Mouse (Mus musculus): ENCODE data around the gene Gm3696.
"Not testable (repeated sequence)": the region's sequence is repeated elsewhere in the genome, so short reads cannot be mapped to it uniquely, and the experiment has no call there.

Gm3696 gene

DNA sequence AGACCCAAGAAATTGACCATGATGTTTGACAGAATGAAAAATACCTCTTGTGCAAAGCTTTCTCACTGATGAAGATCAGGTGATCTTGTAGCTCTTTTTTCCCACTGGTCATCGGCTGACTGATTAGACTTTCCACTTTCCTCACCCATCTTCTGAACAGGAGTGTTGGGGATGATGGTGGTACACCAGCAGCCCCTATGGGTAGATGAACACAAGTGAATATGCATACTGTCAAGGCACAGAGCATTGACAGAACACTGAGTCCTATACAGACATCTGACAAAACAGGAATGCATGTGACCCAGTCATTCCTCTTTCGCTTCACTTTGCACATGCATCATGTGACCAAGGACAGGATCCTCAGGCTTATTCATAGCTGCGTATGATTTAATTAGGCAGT is at the start of gene Gm3696:
Gene Gm3696, minus strand, starts transcription at position 101 of the 400 bp plus-strand sequence.
- DNase-seq (ENCODE audit: low read depth), result not testable (repeated sequence)

GRCm38 (mm10) chr14:7125312-7125711 is 24.9 kb upstream of the Gm3696 start, which contains the start of gene Gm6676:
Gene Gm6676 (minus strand): TSS chr14:7125412.
- not testable (repeated sequence) for DNase-seq (ENCODE audit: low read depth)

DNA sequence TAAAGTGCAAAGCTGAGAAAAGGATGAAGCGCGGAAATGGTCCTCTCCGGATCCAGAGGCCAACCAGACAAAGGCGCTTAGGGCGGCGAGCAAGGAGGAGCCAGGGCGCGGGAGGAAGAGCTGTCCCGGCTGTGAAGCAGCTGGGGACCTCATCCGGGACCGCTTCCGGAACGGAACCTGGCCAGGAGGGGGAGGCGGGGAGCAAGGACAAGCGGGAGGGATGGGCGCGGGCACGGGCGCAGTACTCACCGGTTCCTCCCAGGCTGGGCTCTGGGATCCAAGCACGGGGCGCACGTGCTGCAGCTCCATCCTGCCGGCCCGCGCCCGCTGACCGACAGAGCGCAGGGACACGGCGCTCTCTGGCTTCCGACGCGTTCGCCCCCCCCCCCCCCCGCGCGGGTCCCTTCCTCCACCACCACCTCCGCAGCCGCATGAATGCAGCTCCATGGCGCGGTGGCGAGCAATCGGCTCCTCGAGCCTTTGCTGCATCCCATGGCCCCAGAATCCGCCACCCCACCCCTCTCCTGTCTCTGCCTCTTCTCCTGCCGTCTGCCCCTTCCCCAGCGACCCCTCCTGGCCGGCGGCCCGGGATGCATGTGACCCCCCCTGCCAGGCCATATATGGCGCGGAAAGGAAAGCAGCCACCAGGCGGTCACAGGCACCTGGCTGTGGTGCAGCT is 4.8 kb upstream of the Gm3696 start:
- not testable (repeated sequence) for DNase-seq (ENCODE audit: low read depth)

- not testable (repeated sequence) for DNase-seq (ENCODE audit: low read depth)
Observed at GRCm38 (mm10) chr14:7044870-7045269, 55.6 kb downstream of the Gm3696 start, which contains the start of gene Gm3685. Gene Gm3685 (minus strand): TSS chr14:7044970.

Measured in fibroblast of lung, adult 2 months (primary cell).